Mouse (Mus musculus) hindbrain, embryonic 13.5 days (tissue): ENCODE measurements at regions not wholly inside any gene's neighbourhood (a gene's known extent, or its start where the extent isn't known, plus 50 kb on each side); places are given as distances from the start of the nearest gene placed in this dataset.

Experiments
- ATAC-seq: fragments of 200-750 bp; cut with Nextera tagmentation; 2 replicates; pipeline ENCODE4 v1.8.0; 2017; ENCODE audit warnings: moderate TSS enrichment; ENCODE audit not compliant: low FRiP score
- H3K27ac ChIP-seq: fragments of 300-500 bp; sonication (generic); 2 replicates; pipeline ENCODE4 v1.5.1; 2015; ENCODE audit warnings: inconsistent platforms, mild to moderate bottlenecking, moderate library complexity
- H3K27me3 ChIP-seq: fragments of 300-500 bp; sonication (generic); 2 replicates; pipeline ENCODE4 v1.6.1; 2015; ENCODE audit warnings: mild to moderate bottlenecking, inconsistent platforms
- H3K36me3 ChIP-seq: fragments of 300-500 bp; sonication (generic); 2 replicates; pipeline ENCODE4 v1.6.1; 2015; ENCODE audit warnings: mild to moderate bottlenecking, inconsistent platforms
- H3K4me1 ChIP-seq: fragments of 300-500 bp; sonication (generic); replicated peaks from 2 replicates; pipeline ENCODE4 v1.6.1; 2015; ENCODE audit warnings: inconsistent platforms
- H3K4me2 ChIP-seq: fragments of 300-500 bp; sonication (generic); 2 replicates; pipeline ENCODE4 v1.6.1; 2015; ENCODE audit warnings: inconsistent platforms, mild to moderate bottlenecking, moderate library complexity
- H3K4me3 ChIP-seq: fragments of 300-500 bp; sonication (generic); 2 replicates; pipeline ENCODE4 v1.5.1; 2015; ENCODE audit warnings: mild to moderate bottlenecking, inconsistent platforms
- H3K9ac ChIP-seq: fragments of 300-500 bp; sonication (generic); 2 replicates; pipeline ENCODE4 v1.6.1; 2015; ENCODE audit warnings: mild to moderate bottlenecking, inconsistent platforms
- H3K9me3 ChIP-seq: fragments of 300-500 bp; sonication (generic); 2 replicates; pipeline ENCODE4 v1.6.1; 2016; ENCODE audit warnings: inconsistent platforms
- WGBS: fragments of 180-500 bp; shearing (Covaris S2); methylation state at CpG from one replicate; pipeline ENCODE4 v1.1.7; 2015; 5-methylcytosine and 5-hydroxymethylcytosine counted together

DNA sequence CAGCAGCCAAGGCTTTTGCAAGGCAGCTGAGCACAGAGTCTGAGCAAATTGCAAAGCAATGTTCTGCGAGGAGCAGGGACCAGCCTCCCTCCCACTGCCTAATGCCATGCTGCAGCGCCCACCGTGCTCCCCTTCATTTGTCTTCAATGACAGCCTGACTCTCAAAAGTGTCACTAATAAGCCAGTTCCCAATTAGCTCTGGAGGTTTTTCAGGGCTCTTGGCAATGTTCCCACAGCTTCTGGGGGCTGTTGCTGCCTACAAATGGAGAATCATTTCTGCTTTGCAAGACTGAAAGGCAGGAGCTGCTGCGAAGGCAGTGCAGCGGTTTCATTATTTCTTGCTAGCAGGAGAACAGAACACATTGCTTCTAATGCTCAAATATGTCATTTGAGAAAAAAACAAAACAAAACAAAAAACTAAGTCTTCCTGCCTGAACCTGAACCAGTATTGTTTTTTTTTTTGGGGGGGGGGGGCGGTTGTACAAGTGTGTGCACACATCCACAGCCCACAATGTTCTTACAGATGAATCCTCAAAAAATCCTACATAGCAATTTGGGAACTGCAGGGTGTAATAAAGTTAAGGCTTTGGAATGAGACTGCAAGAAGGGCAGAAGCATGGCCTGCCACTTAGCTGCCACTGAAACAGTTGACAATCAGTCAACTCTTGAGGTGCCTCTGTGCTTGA lies 283.5 kb upstream of the Emcn start:
- Histone ChIP-seq H3K36me3 (no peaks in the 10 kb centered on the region), H3K27ac (peak overlapping the region; percentile 76), H3K4me2 (peak overlapping the region; percentile 31), H3K4me3 (0 out of 2 replicates have a peak overlapping the region, but pooled peaks have one; percentile 11), H3K9ac (no peak overlapping the region; the same call in 1 of the 2 replicates), H3K27me3 (no peaks in the 10 kb centered on the region), H3K4me1 (peaks cover 19% of the 10 kb centered on the region), H3K9me3 (no peaks in the 10 kb centered on the region)
- peak; percentile 97 for ATAC-seq
- WGBS, result 34% methylated on average over 6 of the region's 6 CpGs

DNA sequence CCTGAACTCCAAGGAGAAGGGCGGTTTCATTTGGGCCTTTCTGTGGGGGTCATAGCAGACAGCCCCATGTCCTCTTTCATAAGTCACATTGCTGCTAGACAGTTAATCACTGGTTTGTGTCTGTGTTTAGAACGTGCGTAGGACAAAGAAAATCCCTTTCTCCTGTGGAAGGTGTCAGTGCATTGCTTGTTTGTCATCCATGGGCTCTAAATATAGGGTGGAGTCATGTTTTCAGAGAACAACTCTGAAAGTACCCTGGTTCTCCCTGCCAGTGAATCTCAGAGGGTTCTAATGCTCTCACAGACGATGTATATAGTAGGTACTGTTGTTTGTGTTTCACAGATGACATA lies 283.0 kb upstream of the Emcn start:
- H3K27me3 ChIP-seq, result no peaks in the 10 kb centered on the region
- no peak for ATAC-seq

DNA sequence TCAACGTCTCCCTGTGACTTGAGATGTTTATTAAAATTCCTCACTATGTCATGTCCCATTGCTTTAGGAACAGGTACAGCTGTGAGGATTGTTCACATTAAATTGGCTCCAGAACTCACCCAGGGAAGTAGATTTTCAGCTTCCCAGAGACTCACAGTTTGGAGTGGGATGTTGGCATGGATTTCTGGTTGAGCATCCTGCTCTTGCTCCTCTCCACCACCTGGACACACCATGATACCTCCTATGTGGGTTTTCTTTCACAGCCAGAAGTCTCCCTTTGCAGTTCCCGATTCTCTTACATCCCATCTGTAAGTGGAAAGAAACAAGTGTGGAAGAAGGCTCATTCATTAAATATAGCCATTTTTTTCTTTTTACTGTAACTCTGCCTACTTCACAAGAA lies 278.8 kb upstream of the Emcn start:
- Histone ChIP-seq H3K4me2 (no peak overlapping the region), H3K36me3 (no peaks in the 10 kb centered on the region), H3K27ac (no peak overlapping the region), H3K9me3 (no peaks in the 10 kb centered on the region), H3K9ac (no peak overlapping the region), H3K4me1 (peaks cover 10% of the 10 kb centered on the region), H3K27me3 (no peaks in the 10 kb centered on the region), H3K4me3 (no peak overlapping the region)
- ATAC-seq, result no peak
- WGBS, result 87% methylated on average over 2 of the region's 2 CpGs

More for the DNA sequence above, 283.0 kb upstream of the Emcn start:
- Histone ChIP-seq H3K9me3 (no peaks in the 10 kb centered on the region), H3K4me2 (no peak overlapping the region), H3K4me1 (peaks cover 19% of the 10 kb centered on the region), H3K27ac (peak overlapping the region; percentile 76; the same call in 1 of the 2 replicates), H3K9ac (no peak overlapping the region; the same call in 1 of the 2 replicates), H3K4me3 (no peak overlapping the region), H3K36me3 (no peaks in the 10 kb centered on the region)
- WGBS, result 72% methylated on average over 4 of the region's 4 CpGs

DNA sequence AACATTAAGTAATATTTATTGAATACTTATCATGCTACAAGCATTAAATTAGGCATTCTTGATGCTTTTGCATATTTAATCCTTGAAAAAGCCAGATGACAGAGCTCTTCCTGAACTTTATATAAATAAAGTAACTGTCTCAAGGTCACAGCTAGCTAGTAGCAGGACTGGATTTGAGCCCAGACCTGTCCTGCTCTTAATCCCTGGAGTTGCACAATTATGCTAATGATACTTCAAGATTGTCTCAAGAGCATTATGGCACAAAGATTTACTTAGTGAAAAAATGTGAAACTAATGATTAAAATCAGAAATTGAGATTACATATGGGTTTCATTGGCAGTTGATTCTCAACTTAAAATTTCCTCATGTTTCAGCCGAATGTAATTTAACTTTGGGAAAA lies 273.5 kb upstream of the Emcn start:
- 96% methylated on average over 1 of the region's 1 CpGs for WGBS
- Histone ChIP-seq H3K4me1 (no peaks in the 10 kb centered on the region), H3K27ac (no peak overlapping the region), H3K4me2 (no peak overlapping the region), H3K9me3 (no peaks in the 10 kb centered on the region), H3K4me3 (no peak overlapping the region), H3K36me3 (no peaks in the 10 kb centered on the region), H3K27me3 (no peaks in the 10 kb centered on the region), H3K9ac (no peak overlapping the region)
- no peak for ATAC-seq

DNA sequence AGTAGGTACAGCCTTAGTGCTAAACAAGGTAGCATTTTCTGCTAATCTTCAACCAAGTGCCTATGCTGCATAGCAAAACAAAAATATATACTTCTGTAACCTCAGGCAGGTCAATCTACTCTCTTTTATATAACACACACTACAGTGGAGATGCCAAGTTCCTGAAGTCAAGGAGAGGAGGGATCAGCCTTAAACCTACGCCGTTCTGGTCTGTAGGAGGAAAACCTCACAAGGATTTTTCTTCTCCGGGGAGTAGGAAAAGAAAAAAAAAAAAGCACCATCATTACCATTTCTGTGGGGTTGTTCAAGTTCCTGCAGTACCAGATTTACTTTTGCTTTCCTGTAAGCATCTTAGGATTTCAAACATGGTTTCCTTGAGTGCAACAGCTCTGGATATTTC lies 271.5 kb upstream of the Emcn start:
- H3K4me3 ChIP-seq, result no peak overlapping the region
- H3K9ac ChIP-seq, result no peak overlapping the region
- no peaks in the 10 kb centered on the region for H3K36me3 ChIP-seq
- 90% methylated on average over 3 of the region's 3 CpGs for WGBS
- H3K27ac ChIP-seq, result no peak overlapping the region
- no peak overlapping the region for H3K4me2 ChIP-seq
- H3K27me3 ChIP-seq, result no peaks in the 10 kb centered on the region
- no peaks in the 10 kb centered on the region for H3K4me1 ChIP-seq
- no peak for ATAC-seq
- H3K9me3 ChIP-seq, result no peaks in the 10 kb centered on the region

DNA sequence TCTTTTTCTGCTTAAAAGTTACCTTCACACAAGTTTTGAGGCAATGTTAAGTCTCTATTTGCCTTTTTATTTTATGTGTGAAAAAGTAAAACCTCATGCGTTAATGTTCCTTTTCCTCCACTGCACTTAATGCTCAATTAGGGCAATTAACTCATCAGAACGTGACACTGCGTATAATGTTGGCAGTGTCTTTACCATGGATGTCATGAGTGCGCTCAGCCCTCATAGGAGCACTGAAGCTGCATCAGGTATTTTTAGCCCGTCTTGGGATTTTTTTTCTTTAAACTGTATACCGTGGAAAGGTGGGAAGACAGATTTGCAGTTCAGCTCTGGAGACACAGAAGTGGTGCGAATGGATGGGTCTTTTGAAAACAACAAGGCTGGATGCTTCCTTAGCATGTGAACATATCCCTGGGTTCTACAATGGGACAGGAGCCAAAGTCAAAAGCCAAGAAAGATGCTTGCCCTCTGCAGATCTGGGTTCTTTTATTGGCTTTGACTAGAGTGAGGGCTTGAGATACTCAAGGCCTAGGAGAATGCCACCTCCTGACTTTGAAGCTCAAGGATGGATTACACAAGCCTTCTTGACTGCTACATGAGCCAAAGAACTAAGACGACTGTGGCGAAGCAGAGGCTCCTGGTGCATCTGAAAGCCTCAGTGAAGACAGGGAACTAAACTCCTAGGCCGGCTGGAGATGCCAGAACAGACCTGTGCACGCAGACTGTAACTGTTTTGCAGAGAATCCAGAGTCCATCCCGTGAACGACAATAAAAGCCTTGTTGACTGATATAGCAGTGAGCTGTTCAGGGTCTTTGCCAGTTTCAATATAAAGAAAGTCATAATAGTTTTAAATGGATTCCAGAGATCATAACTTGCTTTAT lies 262.9 kb upstream of the Emcn start:
- Histone ChIP-seq H3K36me3 (no peaks in the 10 kb centered on the region), H3K9ac (no peak overlapping the region), H3K9me3 (no peaks in the 10 kb centered on the region), H3K4me1 (no peaks in the 10 kb centered on the region), H3K4me3 (no peak overlapping the region), H3K27ac (no peak overlapping the region), H3K4me2 (no peak overlapping the region), H3K27me3 (no peaks in the 10 kb centered on the region)
- WGBS, result 92% methylated on average over 13 of the region's 13 CpGs
- no peak for ATAC-seq

DNA sequence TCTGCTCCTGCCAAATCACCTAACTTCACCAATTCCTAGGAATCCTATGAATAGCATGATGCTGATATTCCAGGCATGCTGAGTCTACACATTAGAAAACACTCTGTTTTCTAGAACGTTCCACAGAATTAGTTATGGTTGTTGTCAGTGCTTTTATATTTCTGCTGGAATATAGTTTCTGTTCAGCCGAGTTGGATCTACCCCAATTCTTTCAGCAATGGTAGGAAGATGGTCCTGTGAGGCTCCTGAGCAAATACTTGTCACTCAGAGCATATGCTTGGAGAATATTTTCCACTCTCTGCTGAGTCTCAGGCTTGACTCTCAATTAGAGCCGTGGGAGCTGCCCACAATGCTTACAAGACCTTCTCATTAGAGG lies 262.3 kb upstream of the Emcn start:
- no peaks in the 10 kb centered on the region for H3K4me1 ChIP-seq
- ATAC-seq, result no peak
- no peak overlapping the region for H3K4me2 ChIP-seq
- WGBS, result 89% methylated on average over 3 of the region's 3 CpGs
- no peaks in the 10 kb centered on the region for H3K27me3 ChIP-seq
- no peaks in the 10 kb centered on the region for H3K9me3 ChIP-seq
- H3K4me3 ChIP-seq, result no peak overlapping the region
- no peak overlapping the region for H3K27ac ChIP-seq
- H3K9ac ChIP-seq, result no peak overlapping the region
- H3K36me3 ChIP-seq, result no peaks in the 10 kb centered on the region

DNA sequence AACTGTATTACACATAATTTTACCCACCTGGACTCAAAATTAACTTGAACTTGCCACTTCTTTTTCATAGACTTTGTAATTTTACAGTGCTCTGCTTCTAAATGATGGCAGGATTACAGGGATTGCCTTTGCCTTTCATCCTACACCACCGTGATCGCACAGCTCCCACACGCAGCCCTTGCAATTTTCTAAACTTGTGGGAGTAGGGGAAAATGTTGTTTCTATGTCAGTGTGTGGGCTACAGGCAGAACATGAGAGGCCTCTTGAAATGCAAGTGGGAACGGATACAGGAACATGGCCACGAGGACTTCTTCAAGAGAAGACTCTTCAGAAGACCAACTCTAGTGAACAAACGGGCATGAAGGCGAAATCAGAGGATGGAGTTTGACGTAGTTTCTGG lies 254.0 kb upstream of the Emcn start:
- H3K4me3 ChIP-seq, result no peak overlapping the region
- no peaks in the 10 kb centered on the region for H3K4me1 ChIP-seq
- no peak overlapping the region for H3K9ac ChIP-seq
- no peaks in the 10 kb centered on the region for H3K27me3 ChIP-seq
- H3K9me3 ChIP-seq, result no peaks in the 10 kb centered on the region
- no peaks in the 10 kb centered on the region for H3K36me3 ChIP-seq
- ATAC-seq, result no peak
- WGBS, result 95% methylated on average over 8 of the region's 8 CpGs
- no peak overlapping the region for H3K4me2 ChIP-seq
- H3K27ac ChIP-seq, result no peak overlapping the region

DNA sequence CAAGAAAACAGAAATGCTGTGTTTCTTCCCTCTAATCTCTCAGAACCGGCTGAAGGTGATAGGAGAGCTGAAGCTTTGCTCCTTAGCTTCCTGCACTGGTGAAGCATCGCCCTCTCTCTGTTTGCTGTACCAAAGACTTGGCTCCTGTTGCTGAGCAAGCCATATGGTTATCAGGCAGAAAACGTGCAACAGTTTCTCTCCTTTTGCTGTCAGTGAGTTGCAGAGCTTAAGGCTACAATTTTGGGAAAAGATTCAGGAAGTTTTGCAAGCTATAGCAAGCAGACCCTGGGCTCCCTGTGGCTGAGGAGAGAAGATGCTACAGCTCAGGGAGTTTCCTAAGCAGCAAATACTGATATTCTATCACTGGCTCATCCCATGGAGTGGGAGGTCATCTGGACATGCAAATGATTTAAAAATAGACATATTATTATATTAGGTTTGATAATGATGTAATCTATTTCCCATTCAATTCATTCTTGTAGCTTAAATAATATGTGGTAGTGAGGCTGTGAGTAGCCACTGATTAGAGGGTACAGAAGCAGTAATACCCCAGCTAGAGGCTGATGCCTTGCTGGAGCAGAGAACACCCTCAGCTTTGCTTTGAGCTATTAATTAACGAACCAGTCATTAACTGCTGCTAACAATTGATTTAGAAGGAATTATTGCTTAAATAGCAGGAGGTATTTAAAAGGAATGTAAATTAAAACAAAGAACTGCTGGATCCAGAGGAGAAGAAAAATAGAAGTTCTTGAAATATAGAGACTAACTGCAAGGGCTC lies 240.1 kb upstream of the Emcn start:
- Histone ChIP-seq H3K4me3 (no peak overlapping the region), H3K4me1 (no peaks in the 10 kb centered on the region), H3K27me3 (no peaks in the 10 kb centered on the region), H3K27ac (no peak overlapping the region), H3K36me3 (no peaks in the 10 kb centered on the region), H3K9ac (no peak overlapping the region), H3K9me3 (no peaks in the 10 kb centered on the region), H3K4me2 (no peak overlapping the region)
- 67% methylated on average over 4 of the region's 4 CpGs for WGBS
- ATAC-seq, result no peak

DNA sequence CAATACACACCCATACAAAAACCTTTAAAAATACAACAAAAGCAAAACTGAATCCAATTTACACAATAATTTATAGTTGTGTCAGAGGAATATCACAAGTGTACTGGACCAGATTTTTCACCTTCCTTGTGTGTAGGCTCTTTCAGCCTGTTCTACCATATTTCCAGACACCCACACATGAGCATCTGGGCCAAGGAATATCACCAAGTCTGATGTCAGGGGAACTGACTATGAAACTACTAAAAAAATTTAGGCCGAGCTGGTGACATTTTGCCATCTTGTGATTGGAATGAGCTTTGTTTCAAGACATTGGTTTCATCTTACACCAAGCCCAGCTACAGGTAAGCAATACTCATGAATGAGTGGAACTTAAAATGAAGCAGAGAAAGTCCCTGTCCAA lies 234.9 kb upstream of the Emcn start:
- Histone ChIP-seq H3K27ac (no peak overlapping the region), H3K9me3 (no peaks in the 10 kb centered on the region), H3K9ac (no peak overlapping the region), H3K4me2 (no peak overlapping the region), H3K4me3 (no peak overlapping the region), H3K36me3 (no peaks in the 10 kb centered on the region), H3K27me3 (no peaks in the 10 kb centered on the region), H3K4me1 (no peaks in the 10 kb centered on the region)
- ATAC-seq, result no peak
- WGBS, result 98% methylated on average over 1 of the region's 1 CpGs

DNA sequence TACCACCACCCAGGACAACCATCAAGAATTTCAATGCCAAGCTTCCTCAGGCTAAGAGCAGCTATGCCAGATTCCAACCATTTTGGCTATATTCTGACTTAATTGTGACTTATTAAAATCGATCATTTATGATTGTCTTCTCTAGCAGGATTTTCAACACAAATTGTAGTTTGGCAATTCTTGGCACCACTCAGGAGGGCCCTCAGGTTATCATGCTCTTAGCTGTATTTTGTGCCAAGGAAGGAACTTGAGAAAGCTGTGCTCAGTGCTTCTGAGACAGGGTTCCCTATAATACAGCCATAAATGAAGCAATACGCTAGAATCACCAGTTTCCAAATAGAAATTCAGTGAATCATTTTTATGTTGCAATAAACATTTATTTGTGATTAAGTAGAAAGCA lies 232.7 kb upstream of the Emcn start:
- 91% methylated on average over 2 of the region's 2 CpGs for WGBS
- no peaks in the 10 kb centered on the region for H3K27me3 ChIP-seq
- no peak overlapping the region for H3K9ac ChIP-seq
- no peak overlapping the region for H3K4me3 ChIP-seq
- H3K4me2 ChIP-seq, result no peak overlapping the region
- H3K27ac ChIP-seq, result no peak overlapping the region
- no peaks in the 10 kb centered on the region for H3K36me3 ChIP-seq
- H3K9me3 ChIP-seq, result no peaks in the 10 kb centered on the region
- ATAC-seq, result no peak
- no peaks in the 10 kb centered on the region for H3K4me1 ChIP-seq

DNA sequence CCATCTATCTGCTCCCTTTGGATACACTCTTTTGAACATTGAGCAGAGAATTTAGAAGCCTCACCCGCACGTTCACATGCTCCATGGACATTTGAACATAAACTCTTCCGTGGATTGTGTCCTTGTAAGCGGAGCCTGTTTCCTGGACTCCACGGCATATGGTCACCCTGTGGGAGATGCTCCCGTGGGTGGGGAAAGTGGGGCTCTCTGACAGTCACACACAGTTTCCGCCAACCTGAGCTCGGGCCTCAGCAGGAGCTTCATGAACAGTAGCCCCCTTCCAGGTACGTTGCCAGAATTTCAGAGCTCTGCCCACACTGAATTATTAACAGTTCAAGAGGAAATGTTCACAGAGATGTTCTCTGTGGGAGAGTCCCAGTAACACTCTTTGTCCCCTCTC lies 231.1 kb upstream of the Emcn start:
- H3K4me2 ChIP-seq, result no peak overlapping the region
- 88% methylated on average over 9 of the region's 9 CpGs for WGBS
- H3K27ac ChIP-seq, result no peak overlapping the region
- ATAC-seq, result no peak
- no peak overlapping the region for H3K9ac ChIP-seq
- no peaks in the 10 kb centered on the region for H3K9me3 ChIP-seq
- H3K27me3 ChIP-seq, result no peaks in the 10 kb centered on the region
- no peak overlapping the region for H3K4me3 ChIP-seq
- no peaks in the 10 kb centered on the region for H3K36me3 ChIP-seq
- H3K4me1 ChIP-seq, result no peaks in the 10 kb centered on the region
